Mouse (Mus musculus): ENCODE results near the gene Tssk3. TPM values are rescaled to one million over a fixed set of nuclear protein-coding genes. Genes with fewer than 3 reads are reported as not detected.

The Tssk3 gene
- polyA plus RNA-seq, 1 experiment from 2014 or later, result not detected

DNA sequence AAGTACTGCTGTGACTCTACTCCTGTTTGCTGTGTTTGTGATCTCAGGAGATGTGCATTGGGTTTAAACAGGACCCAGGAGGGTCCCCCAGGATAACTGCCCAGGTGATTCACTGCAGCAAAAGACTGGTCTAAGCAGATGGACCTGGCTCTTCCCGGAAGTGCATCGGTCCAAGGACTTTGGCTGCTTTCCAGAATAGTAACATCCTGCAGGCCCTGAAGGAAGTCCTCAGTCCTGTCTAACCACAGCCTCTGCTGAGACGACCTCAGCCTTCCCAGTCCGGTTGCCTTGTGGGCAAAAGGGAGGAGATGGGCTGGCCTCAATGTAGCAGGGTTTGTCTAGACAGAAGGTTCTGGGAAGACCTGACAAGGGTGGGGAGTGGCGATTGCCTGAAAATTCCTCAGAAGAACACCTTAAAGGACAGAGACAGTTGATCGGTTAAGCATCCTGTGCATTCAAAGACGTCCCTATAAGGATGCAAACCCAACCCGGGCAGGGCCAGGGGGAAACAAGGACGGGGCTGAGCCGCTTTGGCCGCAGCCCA lies 12.2 kb upstream of the Tssk3 start:
- Histone ChIP-seq H3K4me2 (no peak overlapping the region), H3K27me3 (ENCODE audit: control insufficient read depth, insufficient read depth, low read length) (no peaks in the 10 kb centered on the region), H3K27ac (ENCODE audit: low read depth, low read length) (no peak overlapping the region), H3K4me3 (ENCODE audit: low read depth, low read length) (no peak overlapping the region), H3K36me3 (ENCODE audit: control insufficient read depth, insufficient read depth, low read length) (no peaks in the 10 kb centered on the region), H3K4me1 (ENCODE audit: control insufficient read depth, insufficient read depth, low read length) (0 out of 2 replicates have a peak, but pooled peaks cover 3% of the 10 kb centered on the region), H3K9ac (ENCODE audit: low read length) (no peak overlapping the region), H3K9me3 (ENCODE audit: control insufficient read depth, low read length) (no peaks in the 10 kb centered on the region)
- ATAC-seq (ENCODE audit: low FRiP score), result no peak
- peak; percentile 67 for DNase-seq (ENCODE audit: low spot score, missing footprints)
- 78% methylated on average over 11 of the region's 11 CpGs for WGBS

DNA sequence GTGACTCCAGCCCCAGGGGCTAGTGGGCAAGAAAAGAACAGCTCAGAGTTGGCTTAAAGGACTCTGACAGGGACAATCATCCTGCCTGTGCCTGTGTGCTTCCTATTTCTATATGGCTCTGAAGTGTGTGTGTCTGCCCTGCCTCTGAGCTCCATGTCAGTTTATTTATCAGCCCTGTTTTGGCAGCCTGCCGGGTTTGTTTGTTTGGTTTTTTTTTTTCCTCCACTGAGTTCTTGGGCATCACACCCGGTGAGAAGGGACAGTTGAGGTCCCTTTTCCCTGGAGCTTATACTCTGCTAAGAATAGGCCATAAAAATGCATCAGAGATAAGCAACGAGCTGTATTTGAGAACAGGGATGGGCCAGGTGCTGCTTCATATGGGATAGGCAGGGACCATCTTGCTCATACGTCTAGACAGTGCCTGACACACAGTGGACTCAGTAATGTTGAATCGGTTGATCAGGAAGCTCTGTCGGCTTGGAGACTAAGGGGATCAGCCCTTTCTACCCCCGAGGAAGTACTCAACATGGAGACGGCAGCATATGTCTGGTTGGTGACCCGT lies 11.6 kb upstream of the Tssk3 start:
- WGBS, result 74% methylated on average over 9 of the region's 9 CpGs
- Histone ChIP-seq H3K36me3 (ENCODE audit: control insufficient read depth, insufficient read depth, low read length) (no peaks in the 10 kb centered on the region), H3K9me3 (ENCODE audit: control insufficient read depth, low read length) (no peaks in the 10 kb centered on the region), H3K27me3 (ENCODE audit: control insufficient read depth, insufficient read depth, low read length) (no peaks in the 10 kb centered on the region), H3K4me1 (ENCODE audit: control insufficient read depth, insufficient read depth, low read length) (0 out of 2 replicates have a peak, but pooled peaks cover 3% of the 10 kb centered on the region), H3K27ac (ENCODE audit: low read depth, low read length) (no peak overlapping the region), H3K4me2 (no peak overlapping the region), H3K4me3 (ENCODE audit: low read depth, low read length) (no peak overlapping the region), H3K9ac (ENCODE audit: low read length) (no peak overlapping the region)
- ATAC-seq (ENCODE audit: low FRiP score), result no peak
- peak; percentile 65 for DNase-seq (ENCODE audit: low spot score, missing footprints)

DNA sequence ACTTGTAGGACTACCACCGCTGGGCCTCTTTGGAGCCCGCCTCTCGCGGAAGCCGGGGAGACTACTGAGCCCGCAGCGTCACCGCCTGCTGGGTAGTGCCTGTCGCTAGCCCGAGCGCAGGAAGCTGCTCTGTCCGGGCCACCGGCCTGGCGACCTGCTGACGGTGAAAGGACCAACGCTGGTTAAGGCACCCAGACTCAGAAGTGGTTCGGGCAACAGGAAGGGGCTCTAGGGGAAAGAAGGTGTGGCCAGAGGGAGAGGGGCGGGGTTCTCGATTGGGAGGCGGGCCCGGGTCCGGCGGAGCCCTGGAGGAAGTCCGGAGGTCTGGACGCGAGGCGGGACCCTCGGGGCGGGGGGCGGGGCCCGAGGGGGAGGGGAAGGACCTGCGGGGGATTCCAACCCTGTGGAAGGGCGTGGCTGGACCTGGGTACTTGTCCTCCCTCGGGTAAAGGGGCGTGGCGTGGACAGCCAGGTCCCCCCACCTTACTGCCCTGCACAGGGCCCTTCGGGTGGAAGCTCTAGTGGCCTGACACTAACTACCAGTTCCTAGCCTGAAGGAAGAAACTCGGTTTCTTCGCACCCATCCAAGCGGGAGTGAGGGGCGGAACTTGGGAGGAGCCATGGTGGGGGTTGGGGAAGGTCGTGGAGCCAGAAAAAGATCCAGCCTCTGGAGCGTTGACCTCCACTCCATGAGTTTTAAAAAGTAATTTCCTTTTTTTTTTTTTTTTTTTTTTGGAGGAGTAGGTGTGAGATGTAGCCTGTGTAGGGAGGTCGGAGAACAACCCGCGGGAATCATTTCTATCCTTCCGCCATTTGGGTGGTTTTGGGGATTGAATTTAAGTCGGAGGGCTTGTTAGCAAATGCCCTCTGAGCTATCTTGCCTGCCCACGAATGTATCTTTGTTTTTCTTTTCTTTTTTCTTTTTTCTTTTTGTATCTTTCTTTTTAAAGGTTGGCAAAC lies 10.1 kb upstream of the Tssk3 start:
- 1% methylated on average over 49 of the region's 49 CpGs for WGBS
- ATAC-seq (ENCODE audit: low FRiP score), result peak; percentile 92
- H3K4me1 ChIP-seq (ENCODE audit: control insufficient read depth, insufficient read depth, low read length), result peaks cover 13% of the 10 kb centered on the region
- peak; percentile 99 for DNase-seq (ENCODE audit: low spot score, missing footprints)
- H3K4me2 ChIP-seq, result peak overlapping the region; percentile 74
- H3K36me3 ChIP-seq (ENCODE audit: control insufficient read depth, insufficient read depth, low read length), result no peaks in the 10 kb centered on the region
- H3K9me3 ChIP-seq (ENCODE audit: control insufficient read depth, low read length), result no peaks in the 10 kb centered on the region
- H3K27me3 ChIP-seq (ENCODE audit: control insufficient read depth, insufficient read depth, low read length), result no peaks in the 10 kb centered on the region
- peak overlapping the region; percentile 36 for H3K4me3 ChIP-seq (ENCODE audit: low read depth, low read length)
- peak overlapping the region; percentile 61 for H3K27ac ChIP-seq (ENCODE audit: low read depth, low read length)
- peak overlapping the region; percentile 58 for H3K9ac ChIP-seq (ENCODE audit: low read length)

DNA sequence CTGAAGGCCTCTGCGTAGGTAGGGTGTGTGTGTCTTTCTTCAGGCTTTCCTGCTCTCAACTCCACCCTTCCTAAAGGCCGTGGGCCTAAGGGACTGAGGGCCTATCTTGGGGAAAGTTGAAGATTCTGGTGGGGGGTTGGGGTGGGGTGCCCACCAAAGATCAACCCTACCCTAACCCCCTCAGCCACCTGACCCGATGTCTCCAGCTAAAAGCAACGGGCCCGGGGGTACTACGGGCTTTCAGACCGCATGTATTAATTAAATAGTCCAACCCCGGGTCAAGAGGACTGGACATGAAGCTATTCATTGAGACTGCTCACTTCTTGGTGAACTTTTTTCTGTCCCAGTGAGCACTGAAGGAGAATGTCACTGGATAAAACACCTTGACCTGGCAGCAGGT lies 9.2 kb upstream of the Tssk3 start:
- Histone ChIP-seq H3K27me3 (ENCODE audit: control insufficient read depth, insufficient read depth, low read length) (no peaks in the 10 kb centered on the region), H3K36me3 (ENCODE audit: control insufficient read depth, insufficient read depth, low read length) (no peaks in the 10 kb centered on the region), H3K4me1 (ENCODE audit: control insufficient read depth, insufficient read depth, low read length) (peaks cover 13% of the 10 kb centered on the region), H3K9me3 (ENCODE audit: control insufficient read depth, low read length) (no peaks in the 10 kb centered on the region), H3K9ac (ENCODE audit: low read length) (peak overlapping the region; percentile 58; the same call in 1 of the 2 replicates), H3K4me3 (ENCODE audit: low read depth, low read length) (peak overlapping the region; percentile 36; the same call in 1 of the 2 replicates), H3K4me2 (peak overlapping the region; percentile 74), H3K27ac (ENCODE audit: low read depth, low read length) (no peak overlapping the region)
- DNase-seq (ENCODE audit: low spot score, missing footprints) (no peak), ATAC-seq (ENCODE audit: low FRiP score) (0 out of 2 replicates have a peak, but pooled peaks have one; percentile 1)
- 82% methylated on average over 8 of the region's 8 CpGs for WGBS

DNA sequence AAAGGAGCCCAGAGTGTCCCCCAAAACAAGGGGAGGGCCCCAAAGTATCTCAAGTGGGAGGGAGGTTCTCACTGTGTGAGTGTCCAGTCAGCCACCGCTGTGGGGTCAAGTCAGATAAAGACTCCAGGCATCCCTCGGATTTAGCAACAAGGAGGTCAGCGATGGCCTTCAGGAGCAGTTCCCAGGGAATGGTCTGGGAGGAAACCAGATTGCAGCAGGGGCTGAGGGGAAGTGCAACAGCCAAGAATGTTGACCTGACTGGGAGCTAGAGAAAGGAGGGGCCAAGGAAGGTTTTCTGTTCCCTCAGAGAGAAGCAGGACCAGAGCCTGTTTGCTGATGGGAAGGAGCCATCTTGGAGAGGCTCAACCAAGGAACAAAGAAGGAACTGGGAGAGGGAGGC lies 8.1 kb upstream of the Tssk3 start:
- Histone ChIP-seq H3K4me2 (no peak overlapping the region), H3K27ac (ENCODE audit: low read depth, low read length) (no peak overlapping the region), H3K36me3 (ENCODE audit: control insufficient read depth, insufficient read depth, low read length) (no peaks in the 10 kb centered on the region), H3K9ac (ENCODE audit: low read length) (no peak overlapping the region), H3K9me3 (ENCODE audit: control insufficient read depth, low read length) (no peaks in the 10 kb centered on the region), H3K4me3 (ENCODE audit: low read depth, low read length) (no peak overlapping the region), H3K27me3 (ENCODE audit: control insufficient read depth, insufficient read depth, low read length) (no peaks in the 10 kb centered on the region), H3K4me1 (ENCODE audit: control insufficient read depth, insufficient read depth, low read length) (peaks cover 13% of the 10 kb centered on the region)
- ATAC-seq (ENCODE audit: low FRiP score) (no peak), DNase-seq (ENCODE audit: low spot score, missing footprints) (peak; percentile 62)
- 71% methylated on average over 3 of the region's 3 CpGs for WGBS

GRCm38 (mm10) chr4:129496631-129497030 lies 5.8 kb upstream of the Tssk3 start:
- Histone ChIP-seq H3K4me3 (ENCODE audit: low read depth, low read length) (no peak overlapping the region), H3K4me2 (0 out of 2 replicates have a peak overlapping the region, but pooled peaks have one; percentile 6), H3K4me1 (ENCODE audit: control insufficient read depth, insufficient read depth, low read length) (peaks cover 17% of the 10 kb centered on the region), H3K9ac (ENCODE audit: low read length) (no peak overlapping the region; the same call in 1 of the 2 replicates), H3K27me3 (ENCODE audit: control insufficient read depth, insufficient read depth, low read length) (peaks cover 5% of the 10 kb centered on the region), H3K36me3 (ENCODE audit: control insufficient read depth, insufficient read depth, low read length) (no peaks in the 10 kb centered on the region), H3K27ac (ENCODE audit: low read depth, low read length) (no peak overlapping the region), H3K9me3 (ENCODE audit: control insufficient read depth, low read length) (no peaks in the 10 kb centered on the region)
- WGBS, result 46% methylated on average over 6 of the region's 6 CpGs
- DNase-seq (ENCODE audit: low spot score, missing footprints) (no peak), ATAC-seq (ENCODE audit: low FRiP score) (no peak)

- Histone ChIP-seq H3K27me3 (ENCODE audit: control insufficient read depth, insufficient read depth, low read length) (peaks cover 12% of the 10 kb centered on the region), H3K4me2 (0 out of 2 replicates have a peak overlapping the region, but pooled peaks have one; percentile 6), H3K27ac (ENCODE audit: low read depth, low read length) (peak overlapping the region; percentile 9; the same call in 1 of the 2 replicates), H3K4me1 (ENCODE audit: control insufficient read depth, insufficient read depth, low read length) (peaks cover 24% of the 10 kb centered on the region), H3K4me3 (ENCODE audit: low read depth, low read length) (no peak overlapping the region), H3K36me3 (ENCODE audit: control insufficient read depth, insufficient read depth, low read length) (no peaks in the 10 kb centered on the region), H3K9ac (ENCODE audit: low read length) (no peak overlapping the region; the same call in 1 of the 2 replicates), H3K9me3 (ENCODE audit: control insufficient read depth, low read length) (no peaks in the 10 kb centered on the region)
- DNase-seq (ENCODE audit: low spot score, missing footprints) (peak; percentile 90), ATAC-seq (ENCODE audit: low FRiP score) (no peak)
- 27% methylated on average over 16 of the region's 16 CpGs for WGBS
These were observed 5.1 kb upstream of the Tssk3 start for GRCm38 (mm10) chr4:129495672-129496562.

DNA sequence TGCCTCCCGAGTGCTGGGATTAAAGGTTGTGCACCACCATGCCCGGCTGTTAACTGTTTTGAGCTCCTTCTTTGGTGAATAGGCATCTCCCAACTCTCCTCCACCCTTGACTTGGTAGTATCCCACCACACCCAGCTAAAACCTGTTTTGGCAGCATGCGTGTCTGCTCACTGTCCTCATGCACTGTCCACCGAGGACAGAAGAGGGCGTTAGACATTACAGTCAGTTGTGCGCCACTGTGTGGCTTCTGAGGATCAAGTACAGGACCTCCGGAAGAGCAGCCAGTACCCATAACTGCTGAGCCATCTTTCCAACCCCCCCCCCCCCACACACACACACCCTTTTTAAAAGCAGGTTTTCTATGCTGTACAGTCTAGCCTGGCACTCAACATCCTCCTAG lies 3.9 kb upstream of the Tssk3 start:
- H3K4me1 ChIP-seq (ENCODE audit: control insufficient read depth, insufficient read depth, low read length), result peaks cover 24% of the 10 kb centered on the region
- ATAC-seq (ENCODE audit: low FRiP score) (no peak), DNase-seq (ENCODE audit: low spot score, missing footprints) (peak; percentile 73)
- no peak overlapping the region for H3K4me2 ChIP-seq
- H3K9me3 ChIP-seq (ENCODE audit: control insufficient read depth, low read length), result no peaks in the 10 kb centered on the region
- no peaks in the 10 kb centered on the region for H3K36me3 ChIP-seq (ENCODE audit: control insufficient read depth, insufficient read depth, low read length)
- WGBS, result 75% methylated on average over 6 of the region's 7 CpGs
- peaks cover 15% of the 10 kb centered on the region for H3K27me3 ChIP-seq (ENCODE audit: control insufficient read depth, insufficient read depth, low read length)
- no peak overlapping the region for H3K4me3 ChIP-seq (ENCODE audit: low read depth, low read length)
- no peak overlapping the region for H3K9ac ChIP-seq (ENCODE audit: low read length)
- no peak overlapping the region for H3K27ac ChIP-seq (ENCODE audit: low read depth, low read length)
